Mouse (Mus musculus): ENCODE results near the gene Abca2. TPM values are rescaled to one million over a fixed set of nuclear protein-coding genes. Genes with fewer than 3 reads are reported as not detected.
A peak's percentile ranks its signal among the peaks of the same experiment; 100 is the strongest.

Gene Abca2
- polyA plus RNA-seq, 1 experiment from 2014 or later, result 10.1 TPM

DNA sequence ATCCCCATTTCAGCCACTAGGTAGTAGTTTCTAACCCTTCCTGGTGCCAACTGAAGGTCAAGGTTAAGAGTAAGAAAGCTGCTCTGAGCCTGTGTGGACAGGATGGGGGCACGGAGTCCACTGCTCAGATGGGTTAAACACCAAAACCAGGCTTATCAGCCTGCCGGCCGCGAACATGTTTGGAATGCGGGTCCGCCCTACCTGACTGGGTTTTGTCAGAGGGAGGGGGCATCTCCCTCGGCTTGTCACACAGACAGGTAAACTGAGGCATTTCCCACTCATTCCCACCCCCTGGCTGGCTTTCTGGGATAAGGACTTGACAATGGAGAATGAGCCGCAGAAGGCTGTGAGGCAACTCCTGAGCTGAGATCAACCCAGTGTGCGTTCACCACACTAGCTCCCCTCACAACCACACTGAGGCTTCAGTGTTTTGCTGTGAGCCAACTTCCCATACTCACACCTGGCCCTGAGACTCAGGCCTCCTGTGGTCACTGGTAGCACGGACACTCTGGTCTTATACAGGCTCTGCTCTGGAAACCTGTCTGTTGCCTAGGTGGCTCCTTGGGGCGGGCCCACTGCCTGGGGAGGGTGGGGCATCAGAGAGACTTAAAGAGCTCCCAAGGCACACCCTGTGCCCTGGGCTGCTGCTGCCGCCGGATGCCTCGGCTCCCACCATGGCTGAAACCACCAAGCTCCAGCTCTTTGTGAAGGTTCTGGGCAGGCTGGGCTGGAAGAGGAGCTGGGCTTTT, 27.9 kb downstream of the Abca2 start, which contains the start of gene Clic3:
TSS of gene Clic3 (plus strand) at position 634 of the 749 bp plus-strand sequence.
- Histone ChIP-seq H3K36me3 (peaks cover 18% of the 10 kb centered on the region; the same call in 1 of the 2 replicates), H3K4me1 (peaks cover 17% of the 10 kb centered on the region), H3K9me3 (replicated peaks) (no peaks in the 10 kb centered on the region), H3K4me3 (no peak within 1 kb of the TSS), H3K9ac (no peak within 1 kb of the TSS), H3K27me3 (no peaks in the 10 kb centered on the region), H3K4me2 (replicated peaks) (no peak within 1 kb of the TSS), H3K27ac (no peak within 1 kb of the TSS)
- no peak for ATAC-seq (ENCODE audit: low FRiP score)
- 69% methylated on average over 14 of the region's 14 CpGs for WGBS

- H3K27me3 ChIP-seq, result no peaks in the 10 kb centered on the region
- H3K4me1 ChIP-seq, result peaks cover 19% of the 10 kb centered on the region
- peaks cover 18% of the 10 kb centered on the region; the same call in 1 of the 2 replicates for H3K36me3 ChIP-seq
- H3K4me2 ChIP-seq (replicated peaks), result no peak overlapping the region
- no peak overlapping the region for H3K4me3 ChIP-seq
- H3K9ac ChIP-seq, result no peak overlapping the region
- no peak overlapping the region for H3K27ac ChIP-seq
- no peak for ATAC-seq (ENCODE audit: low FRiP score)
- no peaks in the 10 kb centered on the region for H3K9me3 ChIP-seq (replicated peaks)
- 87% methylated on average over 9 of the region's 9 CpGs for WGBS
These were observed 28.8 kb downstream of the Abca2 start for GRCm38 (mm10) chr2:25457022-25457896.

GRCm38 (mm10) chr2:25458911-25459310, 30.4 kb downstream of the Abca2 start:
- no peak for ATAC-seq (ENCODE audit: low FRiP score)
- 82% methylated on average over 5 of the region's 5 CpGs for WGBS
- no peak overlapping the region for H3K4me3 ChIP-seq
- H3K27me3 ChIP-seq, result no peaks in the 10 kb centered on the region
- H3K9ac ChIP-seq, result no peak overlapping the region
- no peak overlapping the region for H3K27ac ChIP-seq
- no peaks in the 10 kb centered on the region for H3K9me3 ChIP-seq (replicated peaks)
- peaks cover 19% of the 10 kb centered on the region for H3K4me1 ChIP-seq
- peaks cover 18% of the 10 kb centered on the region; the same call in 1 of the 2 replicates for H3K36me3 ChIP-seq
- no peak overlapping the region for H3K4me2 ChIP-seq (replicated peaks)

DNA sequence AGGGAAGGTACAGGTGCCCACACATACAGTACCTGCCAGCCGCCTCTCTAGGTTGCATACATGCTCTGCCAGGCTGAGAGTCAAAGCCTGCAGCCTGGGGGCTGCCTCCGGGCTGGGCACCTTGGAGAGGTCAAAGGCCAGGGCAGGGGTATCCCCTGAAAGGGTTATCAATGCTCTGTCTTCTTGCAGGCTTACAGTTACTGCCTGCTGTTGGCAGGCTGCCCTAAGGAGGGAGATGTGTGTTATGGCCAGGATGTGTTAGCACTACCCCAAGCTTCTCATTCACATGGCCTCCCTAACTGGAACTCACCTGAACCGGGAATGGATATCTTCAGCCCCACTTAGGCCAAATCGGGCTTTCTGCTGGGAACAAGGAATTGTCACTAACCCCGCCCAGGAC, 31.6 kb downstream of the Abca2 start:
- Histone ChIP-seq H3K4me2 (replicated peaks) (peak overlapping the region; percentile 80), H3K36me3 (peaks cover 18% of the 10 kb centered on the region; the same call in 1 of the 2 replicates), H3K27me3 (no peaks in the 10 kb centered on the region), H3K9ac (peak overlapping the region; percentile 81), H3K4me1 (peaks cover 19% of the 10 kb centered on the region), H3K4me3 (peak overlapping the region; percentile 63), H3K9me3 (replicated peaks) (no peaks in the 10 kb centered on the region), H3K27ac (peak overlapping the region; percentile 94)
- peak; percentile 29 for ATAC-seq (ENCODE audit: low FRiP score)
- 37% methylated on average over 5 of the region's 5 CpGs for WGBS

DNA sequence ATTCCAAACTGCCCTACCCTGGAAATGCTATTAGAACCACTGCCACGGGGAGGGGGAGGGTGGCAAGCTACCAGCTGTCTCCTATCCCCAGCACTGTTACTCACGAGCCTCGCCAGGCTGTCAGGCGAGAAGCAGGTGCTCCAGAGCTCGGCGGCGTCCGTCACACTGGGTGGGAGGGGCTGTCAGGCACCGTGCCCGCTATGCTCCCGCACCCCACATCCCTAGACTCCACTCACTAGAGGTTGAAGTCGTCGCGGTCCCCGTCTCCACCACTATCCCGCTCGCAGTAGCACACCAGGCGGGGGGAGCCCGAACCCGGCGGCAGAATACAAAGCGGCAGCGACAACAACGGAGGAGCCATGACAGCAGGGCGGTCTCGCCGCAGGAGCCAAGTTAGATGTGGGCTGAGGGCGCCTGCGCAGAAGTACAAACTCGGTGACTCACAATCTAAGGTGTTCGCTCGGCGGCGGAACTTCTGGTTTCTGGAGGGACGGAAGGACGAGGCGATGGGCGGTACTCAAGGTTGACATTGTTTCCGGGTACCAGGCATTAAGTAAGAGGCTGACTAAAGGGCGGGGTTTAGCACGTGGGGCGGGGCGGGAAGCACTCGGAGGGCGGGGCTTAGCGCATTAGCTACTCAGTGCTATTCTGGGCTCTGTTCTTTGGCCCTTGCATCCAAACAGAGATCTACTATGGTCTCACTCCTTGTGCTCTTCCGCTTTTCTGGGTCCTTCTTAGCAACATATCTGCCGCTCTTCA, 32.2 kb downstream of the Abca2 start, which contains the start of gene Paxx:
TSS of gene Paxx (minus strand) at position 544 of the 759 bp plus-strand sequence.
- peak; percentile 90 for ATAC-seq (ENCODE audit: low FRiP score)
- Histone ChIP-seq H3K9me3 (replicated peaks) (no peaks in the 10 kb centered on the region), H3K9ac (peak within 1 kb of the TSS; percentile 81)

GRCm38 (mm10) chr2:25461407-25461806, 32.9 kb downstream of the Abca2 start:
- 22% methylated on average over 3 of the region's 3 CpGs for WGBS
- Histone ChIP-seq H3K4me3 (peak overlapping the region; percentile 63), H3K9ac (peak overlapping the region; percentile 81), H3K36me3 (peaks cover 18% of the 10 kb centered on the region; the same call in 1 of the 2 replicates), H3K27ac (peak overlapping the region; percentile 94), H3K4me2 (replicated peaks) (peak overlapping the region; percentile 80), H3K9me3 (replicated peaks) (no peaks in the 10 kb centered on the region), H3K27me3 (no peaks in the 10 kb centered on the region), H3K4me1 (peaks cover 24% of the 10 kb centered on the region)
- peak; percentile 12 for ATAC-seq (ENCODE audit: low FRiP score)

More for the DNA sequence above, 32.2 kb downstream of the Abca2 start, which contains the start of gene Paxx:
- Histone ChIP-seq H3K27me3 (no peaks in the 10 kb centered on the region), H3K36me3 (peaks cover 18% of the 10 kb centered on the region; the same call in 1 of the 2 replicates), H3K4me1 (peaks cover 22% of the 10 kb centered on the region), H3K4me3 (peak within 1 kb of the TSS; percentile 63), H3K27ac (peak within 1 kb of the TSS; percentile 94), H3K4me2 (replicated peaks) (peak within 1 kb of the TSS; percentile 80)
- WGBS, result 1% methylated on average over 48 of the region's 48 CpGs

DNA sequence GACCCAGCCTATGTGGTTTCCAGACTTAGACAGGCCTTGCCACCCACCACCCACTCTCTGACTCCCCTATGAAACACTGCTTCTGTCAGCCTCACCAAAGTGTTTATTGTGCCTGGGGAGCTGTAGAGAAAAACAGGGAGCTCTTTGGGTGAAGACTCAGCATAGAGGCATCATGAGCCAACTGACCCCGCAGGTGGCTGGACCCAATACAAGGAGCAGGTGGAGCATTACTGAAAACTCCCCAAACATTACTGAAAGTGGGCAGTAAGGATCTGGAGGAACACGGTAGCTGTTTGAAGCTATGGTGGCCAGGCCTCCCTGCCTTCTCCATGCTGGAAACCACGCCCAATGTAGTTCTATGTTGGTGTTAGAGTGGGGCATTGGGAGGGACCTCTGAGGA, 35.1 kb downstream of the Abca2 start:
- ATAC-seq (ENCODE audit: low FRiP score), result no peak
- H3K27me3 ChIP-seq, result no peaks in the 10 kb centered on the region
- H3K9me3 ChIP-seq (replicated peaks), result no peaks in the 10 kb centered on the region
- H3K4me2 ChIP-seq (replicated peaks), result no peak overlapping the region
- no peak overlapping the region for H3K9ac ChIP-seq
- 81% methylated on average over 3 of the region's 3 CpGs for WGBS
- H3K4me3 ChIP-seq, result no peak overlapping the region
- H3K4me1 ChIP-seq, result peaks cover 24% of the 10 kb centered on the region
- H3K36me3 ChIP-seq, result 0 out of 2 replicates have a peak, but pooled peaks cover 7% of the 10 kb centered on the region
- H3K27ac ChIP-seq, result no peak overlapping the region

- WGBS, result 90% methylated on average over 2 of the region's 2 CpGs
- Histone ChIP-seq H3K4me3 (no peak overlapping the region), H3K27ac (no peak overlapping the region), H3K36me3 (no peaks in the 10 kb centered on the region), H3K4me1 (peaks cover 20% of the 10 kb centered on the region), H3K9ac (no peak overlapping the region), H3K27me3 (0 out of 2 replicates have a peak, but pooled peaks cover 7% of the 10 kb centered on the region), H3K4me2 (replicated peaks) (no peak overlapping the region), H3K9me3 (replicated peaks) (no peaks in the 10 kb centered on the region)
- ATAC-seq (ENCODE audit: low FRiP score), result no peak
These were observed 36.8 kb downstream of the Abca2 start for GRCm38 (mm10) chr2:25465256-25465655.

DNA sequence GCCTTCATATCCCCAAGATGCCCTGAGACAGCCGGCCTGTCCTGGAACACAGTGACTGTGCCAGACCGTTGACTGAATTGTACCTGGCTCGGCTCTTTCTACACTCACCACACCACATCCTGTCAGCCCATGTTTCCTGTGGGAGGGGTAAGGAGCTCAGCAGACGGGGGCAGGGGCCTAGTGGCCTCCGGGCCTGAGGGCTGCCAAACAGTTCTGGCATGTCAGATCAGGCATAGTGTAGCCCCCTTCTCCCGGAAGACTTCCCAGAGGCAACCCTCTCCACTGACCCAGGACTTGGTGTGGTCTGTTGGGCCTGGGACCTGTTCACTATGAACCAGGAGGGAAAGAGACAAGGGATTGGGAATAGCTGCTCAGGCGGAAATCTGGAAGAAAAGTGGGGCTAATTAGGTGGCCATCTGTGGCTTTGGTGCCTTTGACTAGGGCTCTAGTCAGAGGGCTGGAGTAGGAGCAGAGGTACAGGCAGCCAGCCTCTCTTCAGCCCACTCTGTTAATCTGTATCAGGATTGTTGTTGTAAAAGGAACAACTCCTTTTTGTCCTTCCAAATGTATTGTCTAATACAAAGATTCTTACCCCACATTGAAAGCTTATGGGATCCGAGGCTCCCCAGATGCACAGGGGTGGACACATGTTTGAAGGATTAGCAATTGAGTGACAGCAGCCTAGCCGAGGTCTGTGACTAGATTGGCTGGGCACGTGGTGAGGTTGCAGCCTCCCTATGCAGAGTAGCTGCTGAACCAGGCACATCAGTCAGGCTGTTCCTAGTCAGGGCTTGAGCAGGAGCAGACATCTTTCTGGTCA, 37.5 kb downstream of the Abca2 start:
- H3K27ac ChIP-seq, result no peak overlapping the region
- H3K4me2 ChIP-seq (replicated peaks), result no peak overlapping the region
- 0 out of 2 replicates have a peak, but pooled peaks cover 7% of the 10 kb centered on the region for H3K27me3 ChIP-seq
- 57% methylated on average over 10 of the region's 10 CpGs for WGBS
- H3K9me3 ChIP-seq (replicated peaks), result no peaks in the 10 kb centered on the region
- H3K9ac ChIP-seq, result no peak overlapping the region
- ATAC-seq (ENCODE audit: low FRiP score), result no peak
- no peak overlapping the region for H3K4me3 ChIP-seq
- H3K36me3 ChIP-seq, result no peaks in the 10 kb centered on the region
- peaks cover 18% of the 10 kb centered on the region for H3K4me1 ChIP-seq

GRCm38 (mm10) chr2:25467606-25468303, 39.3 kb downstream of the Abca2 start:
- Histone ChIP-seq H3K9me3 (replicated peaks) (no peaks in the 10 kb centered on the region), H3K4me2 (replicated peaks) (no peak overlapping the region), H3K4me1 (peaks cover 13% of the 10 kb centered on the region), H3K4me3 (no peak overlapping the region), H3K27ac (no peak overlapping the region), H3K36me3 (no peaks in the 10 kb centered on the region), H3K9ac (no peak overlapping the region), H3K27me3 (0 out of 2 replicates have a peak, but pooled peaks cover 7% of the 10 kb centered on the region)
- 81% methylated on average over 14 of the region's 14 CpGs for WGBS
- ATAC-seq (ENCODE audit: low FRiP score), result no peak

All from hindbrain, embryonic 12.5 days (tissue).